In genomic region chr2:74663291-74663925, GRCm38 (mm10) we compare ENCODE assay signal across 8 mouse cellular contexts. TPM values are rescaled to one million over a fixed set of nuclear protein-coding genes. Genes with fewer than 3 reads are reported as not detected.
DNase-seq lines count a peak whose midpoint lies in the region; ATAC-seq and TF ChIP-seq lines count a peak whose summit lies in the region.

No protein-coding gene starts in this region.

- ATAC-seq in intestine, embryonic 14.5 days (replicated peaks; ENCODE audit: low FRiP score, low TSS enrichment, low read depth) = no peak
- ATAC-seq in intestine, embryonic 16.5 days = no peak
- ATAC-seq in kidney, embryonic 15.5 days (replicated peaks; ENCODE audit: low FRiP score) = no peak

- H3K4me2 ChIP-seq in intestine, embryonic 14.5 days (ENCODE audit: low read length) = no peak overlapping the region
- H3K4me2 ChIP-seq in intestine, embryonic 16.5 days (ENCODE audit: low read depth, low read length) = no peak overlapping the region
- H3K4me2 ChIP-seq in kidney, embryonic 15.5 days = peak overlapping the region; percentile 23; the same call in 1 of the 2 replicates

- WGBS in intestine, embryonic 14.5 days = 5% methylated on average over 18 of the region's 18 CpGs
- 4% methylated on average over 18 of the region's 18 CpGs for WGBS in intestine, embryonic 16.5 days
- WGBS in bone marrow, adult 2 months = 6% methylated on average over 18 of the region's 18 CpGs
- 3% methylated on average over 18 of the region's 18 CpGs for WGBS in kidney, embryonic 15.5 days

- no peaks in the 10 kb centered on the region for H3K9me3 ChIP-seq in intestine, embryonic 14.5 days (ENCODE audit: control insufficient read depth, low read length)
- H3K9me3 ChIP-seq in intestine, embryonic 16.5 days (ENCODE audit: control insufficient read depth, low read length) = no peaks in the 10 kb centered on the region
- H3K9me3 ChIP-seq in E14TG2a.4 (ENCODE audit: low read length) = no peaks in the 10 kb centered on the region; the same call in 1 of the 2 replicates
- H3K9me3 ChIP-seq in kidney, embryonic 15.5 days (replicated peaks) = no peaks in the 10 kb centered on the region

- H3K27me3 ChIP-seq in intestine, embryonic 14.5 days (replicated peaks; ENCODE audit: control insufficient read depth, insufficient read depth, low read length) = peaks cover 100% of the 10 kb centered on the region
- H3K27me3 ChIP-seq in intestine, embryonic 16.5 days (replicated peaks; ENCODE audit: control insufficient read depth, insufficient read depth, low read length) = peaks cover 79% of the 10 kb centered on the region
- peaks cover 92% of the 10 kb centered on the region for H3K27me3 ChIP-seq in E14TG2a.4 (ENCODE audit: insufficient read depth, low read length)
- H3K27me3 ChIP-seq in kidney, embryonic 15.5 days = peaks cover 98% of the 10 kb centered on the region

- TF ChIP-seq POLR2A in bone marrow, adult 2 months (IDR thresholded peaks at IDR 0.05; ENCODE audit: borderline replicate concordance, control insufficient read depth, low read depth, low read length) = no peak

- DNase-seq in intestine, embryonic 14.5 days (ENCODE audit: low spot score) = peak; percentile 73
- DNase-seq in lung, postnatal 36 days = peak; percentile 66
- peak; percentile 14 for DNase-seq in yolk sac, embryonic 10.5 days (ENCODE audit: low spot score)
- DNase-seq in spleen, postnatal 14 days (ENCODE audit: low spot score in 2 of 2) = no peak

- no peaks in the 10 kb centered on the region for H3K36me3 ChIP-seq in intestine, embryonic 14.5 days (ENCODE audit: control insufficient read depth, insufficient read depth, low read length)
- no peaks in the 10 kb centered on the region for H3K36me3 ChIP-seq in intestine, embryonic 16.5 days (ENCODE audit: control insufficient read depth, insufficient read depth, low read length)
- no peaks in the 10 kb centered on the region for H3K36me3 ChIP-seq in E14TG2a.4 (ENCODE audit: insufficient read depth, low read length)
- H3K36me3 ChIP-seq in kidney, embryonic 15.5 days = no peaks in the 10 kb centered on the region

- no peak overlapping the region for H3K4me3 ChIP-seq in intestine, embryonic 14.5 days (ENCODE audit: low read depth, low read length)
- H3K4me3 ChIP-seq in intestine, embryonic 16.5 days (ENCODE audit: low read length) = no peak overlapping the region
- H3K4me3 ChIP-seq in E14TG2a.4 (replicated peaks; ENCODE audit: low read length) = no peak overlapping the region
- no peak overlapping the region for H3K4me3 ChIP-seq in bone marrow, adult 2 months (replicated peaks; ENCODE audit: control insufficient read depth, low read depth, low read length)
- H3K4me3 ChIP-seq in kidney, embryonic 15.5 days (replicated peaks) = no peak overlapping the region

- no peak overlapping the region for H3K27ac ChIP-seq in intestine, embryonic 14.5 days (ENCODE audit: low read depth)
- no peak overlapping the region for H3K27ac ChIP-seq in intestine, embryonic 16.5 days (ENCODE audit: low read length)
- H3K27ac ChIP-seq in bone marrow, adult 2 months (ENCODE audit: control insufficient read depth, insufficient read depth, low read depth, low read length, poor library complexity) = no peak overlapping the region
- H3K27ac ChIP-seq in kidney, embryonic 15.5 days = no peak overlapping the region

- H3K4me1 ChIP-seq in intestine, embryonic 14.5 days (replicated peaks; ENCODE audit: control insufficient read depth, insufficient read depth, low read length) = peaks cover 6% of the 10 kb centered on the region
- H3K4me1 ChIP-seq in intestine, embryonic 16.5 days (ENCODE audit: control insufficient read depth, insufficient read depth, low read length) = peaks cover 8% of the 10 kb centered on the region
- H3K4me1 ChIP-seq in E14TG2a.4 (replicated peaks; ENCODE audit: low read depth, low read length) = peaks cover 37% of the 10 kb centered on the region
- no peaks in the 10 kb centered on the region; the same call in 1 of the 2 replicates for H3K4me1 ChIP-seq in bone marrow, adult 2 months (ENCODE audit: control insufficient read depth, insufficient read depth, low read length)
- peaks cover 35% of the 10 kb centered on the region for H3K4me1 ChIP-seq in kidney, embryonic 15.5 days

- no peak overlapping the region for H3K9ac ChIP-seq in intestine, embryonic 14.5 days (ENCODE audit: low read length)
- no peak overlapping the region for H3K9ac ChIP-seq in intestine, embryonic 16.5 days (ENCODE audit: low read depth, low read length)
- no peak overlapping the region for H3K9ac ChIP-seq in kidney, embryonic 15.5 days

- peak; percentile 54 for TF ChIP-seq CTCF in E14TG2a.4 (conservative IDR thresholded peaks at IDR 0.05; ENCODE audit: low read length)
- TF ChIP-seq CTCF in bone marrow, adult 2 months (IDR thresholded peaks at IDR 0.05; ENCODE audit: control insufficient read depth, insufficient read depth, low read length) = peak; percentile 40; the same call in 1 of the 2 replicates

RNA-seq across cellular contexts. Expression of gene Evx2, which starts 4.1 kb away (rescaled TPM):
- polyA plus RNA-seq in intestine, embryonic 14.5 days (2014; fragmentation: Nextera tagmentation; extraction: Ambion mirVana) = not detected in 2 replicates
- 0.05 TPM in 1 of 2 replicates, not detected in the other for polyA plus RNA-seq in intestine, embryonic 16.5 days (2015; fragmentation: Nextera tagmentation; extraction: Ambion mirVana)
- not detected in 2 replicates for polyA plus RNA-seq in bone marrow, adult 2 months (2011; ENCODE audit: insufficient read depth, insufficient read length, low replicate concordance, missing spikeins)
- polyA plus RNA-seq in kidney, embryonic 15.5 days (2015; fragmentation: Nextera tagmentation; extraction: Ambion mirVana) = not detected in 2 replicates

RNA-seq across cellular contexts. Expression of gene Hoxd13, which starts 4.7 kb away (rescaled TPM):
- polyA plus RNA-seq in intestine, embryonic 14.5 days (2014; fragmentation: Nextera tagmentation; extraction: Ambion mirVana) = not detected in 2 replicates
- polyA plus RNA-seq in intestine, embryonic 16.5 days (2015; fragmentation: Nextera tagmentation; extraction: Ambion mirVana) = 0.18 and 0.32 TPM in 2 replicates
- 1.2 TPM in 1 of 2 replicates, not detected in the other for polyA plus RNA-seq in bone marrow, adult 2 months (2011; ENCODE audit: insufficient read depth, insufficient read length, low replicate concordance, missing spikeins)
- polyA plus RNA-seq in kidney, embryonic 15.5 days (2015; fragmentation: Nextera tagmentation; extraction: Ambion mirVana) = 0.23 and 0.95 TPM in 2 replicates

RNA-seq across cellular contexts. Expression of gene Hoxd12, which starts 11.4 kb away (rescaled TPM):
- 0.24 and 0.34 TPM in 2 replicates for polyA plus RNA-seq in intestine, embryonic 14.5 days (2014; fragmentation: Nextera tagmentation; extraction: Ambion mirVana)
- 0.32 and 0.60 TPM in 2 replicates for polyA plus RNA-seq in intestine, embryonic 16.5 days (2015; fragmentation: Nextera tagmentation; extraction: Ambion mirVana)
- polyA plus RNA-seq in bone marrow, adult 2 months (2011; ENCODE audit: insufficient read depth, insufficient read length, low replicate concordance, missing spikeins) = not detected in 2 replicates
- polyA plus RNA-seq in kidney, embryonic 15.5 days (2015; fragmentation: Nextera tagmentation; extraction: Ambion mirVana) = 5.4 and 6.4 TPM in 2 replicates

RNA-seq across cellular contexts. Expression of gene Hoxd11, which starts 15.9 kb away (rescaled TPM):
- 3.6 and 4.2 TPM in 2 replicates for polyA plus RNA-seq in intestine, embryonic 14.5 days (2014; fragmentation: Nextera tagmentation; extraction: Ambion mirVana)
- polyA plus RNA-seq in intestine, embryonic 16.5 days (2015; fragmentation: Nextera tagmentation; extraction: Ambion mirVana) = 0.69 and 1.1 TPM in 2 replicates
- polyA plus RNA-seq in bone marrow, adult 2 months (2011; ENCODE audit: insufficient read depth, insufficient read length, low replicate concordance, missing spikeins) = 0.60 TPM in 1 of 2 replicates, not detected in the other
- polyA plus RNA-seq in kidney, embryonic 15.5 days (2015; fragmentation: Nextera tagmentation; extraction: Ambion mirVana) = 25.1 and 26.3 TPM in 2 replicates

RNA-seq across cellular contexts. Expression of gene Hoxd10, which starts 28.3 kb away (rescaled TPM):
- 7.8 and 13.7 TPM in 2 replicates for polyA plus RNA-seq in intestine, embryonic 14.5 days (2014; fragmentation: Nextera tagmentation; extraction: Ambion mirVana)
- polyA plus RNA-seq in intestine, embryonic 16.5 days (2015; fragmentation: Nextera tagmentation; extraction: Ambion mirVana) = 3.7 and 4.4 TPM in 2 replicates
- polyA plus RNA-seq in bone marrow, adult 2 months (2011; ENCODE audit: insufficient read depth, insufficient read length, low replicate concordance, missing spikeins) = not detected in 2 replicates
- polyA plus RNA-seq in kidney, embryonic 15.5 days (2015; fragmentation: Nextera tagmentation; extraction: Ambion mirVana) = 33.6 and 36.6 TPM in 2 replicates

Comparison
In these comparisons a context has a peak if more than half of its experiments do, and no peak if none do; other contexts are left out.
1. DNase-seq: peak in intestine, embryonic 14.5 days (single experiment), lung, postnatal 36 days (single experiment) and yolk sac, embryonic 10.5 days (single experiment); none in spleen, postnatal 14 days (0 of 2).